ENCODE assay signal across 20 mouse cellular contexts in the genomic region with DNA sequence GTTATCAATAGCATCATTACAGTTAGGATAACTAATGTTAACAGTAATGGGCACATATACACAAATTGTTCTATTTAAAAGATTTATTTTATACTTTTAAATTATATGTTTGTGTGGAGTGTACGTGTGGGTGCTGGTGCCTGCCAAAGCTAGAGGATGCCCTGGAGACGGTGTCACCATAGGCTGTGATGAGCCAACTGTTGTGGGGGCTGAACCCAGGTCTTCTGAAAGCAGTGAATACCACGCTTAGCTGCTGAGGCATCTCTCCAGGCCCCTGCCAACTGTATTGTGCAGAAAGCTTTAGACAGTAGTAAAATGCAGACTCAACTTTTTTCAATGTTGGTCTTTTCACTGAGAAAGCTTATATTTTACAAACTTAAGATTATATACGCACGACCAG.
"Had no signal": no experiment of that assay in that cellular context is flagged by ENCODE, and none has a peak within 500 bp of the region (broad histone marks: within the 10 kb centered on the region; RNA-seq: fewer than 3 reads in every experiment).

No protein-coding gene starts in this region.

- DNase-seq: cerebellum, adult 8-10 months; cerebellum, adult 9-10 months; cerebellum, adult 9-11 months; cerebellum, postnatal 10 days; cerebellum, postnatal 14 days; cerebellum, postnatal 25 days; cerebellum, postnatal 36 days; embryo, embryonic 11 days; forebrain, postnatal 0 days; gastrocnemius, adult 2 months; gastrocnemius, postnatal 10 days; gastrocnemius, postnatal 14 days; gastrocnemius, postnatal 25 days; gastrocnemius, postnatal 36 days; heart, adult 18-20 months; heart, adult 2 months had no signal

- ATAC-seq: forebrain, embryonic 13.5 days; forebrain, embryonic 14.5 days; forebrain, embryonic 15.5 days; forebrain, embryonic 16.5 days; forebrain, postnatal 0 days had no signal
